Mouse (Mus musculus) cortical plate, adult 2 months (tissue): ENCODE results near the gene Zfyve1. TPM values are rescaled to one million over a fixed set of nuclear protein-coding genes. Genes with fewer than 3 reads are reported as not detected.

ENCODE experiments used
- H3K27ac ChIP-seq: fragments of 200-500 bp; 2 replicates; pipeline ENCODE4 v1.5.1; 2012; ENCODE audit warnings: low read length, control low read depth, inconsistent platforms; ENCODE audit not compliant: insufficient read depth
- H3K4me1 ChIP-seq: fragments of 200-500 bp; 2 replicates; pipeline ENCODE4 v1.6.1; 2011; ENCODE audit warnings: low read length; ENCODE audit not compliant: control insufficient read depth, insufficient read depth
- H3K4me3 ChIP-seq: fragments of 200-500 bp; 2 replicates; pipeline ENCODE4 v1.5.1; 2011; ENCODE audit warnings: mild to moderate bottlenecking, low read length, control low read depth; ENCODE audit not compliant: insufficient read depth
- CTCF ChIP-seq: fragments of 200-500 bp; IDR thresholded peaks from 2 replicates; pipeline ENCODE4 v1.5.1; 2011; ENCODE audit warnings: mild to moderate bottlenecking, control low read depth, low read length; ENCODE audit not compliant: insufficient read depth; ENCODE audit errors: extremely low read depth
- POLR2A ChIP-seq: fragments of 200-500 bp; IDR thresholded peaks from 2 replicates; pipeline ENCODE4 v1.6.1; 2011; ENCODE audit warnings: mild to moderate bottlenecking, low read length, control low read depth; ENCODE audit not compliant: insufficient read depth; ENCODE audit errors: extremely low read depth
- polyA plus RNA-seq: library from polyadenylated mRNA; depleted of rRNA; stranded (reverse); fragments of >200 nt; gene quantifications from 2 replicates; pipeline ENCODE4 v1.2.3, GENCODE M21; 2012

Zfyve1 gene
- polyA plus RNA-seq, 1 experiment: 38.9 TPM

GRCm38 (mm10) chr12:83558496-83558895, 38.5 kb downstream of the Zfyve1 start:
- no peak for TF ChIP-seq POLR2A
- no peak for TF ChIP-seq CTCF
- H3K4me1 ChIP-seq: peaks cover 1% of the 10 kb centered on the region; the same call in 1 of the 2 replicates
- H3K4me3 ChIP-seq: no peak overlapping the region
- H3K27ac ChIP-seq: no peak overlapping the region

GRCm38 (mm10) chr12:83555605-83556004, 41.4 kb downstream of the Zfyve1 start:
- H3K4me1 ChIP-seq: no peaks in the 10 kb centered on the region; the same call in 1 of the 2 replicates
- H3K4me3 ChIP-seq: no peak overlapping the region
- TF ChIP-seq POLR2A: no peak
- TF ChIP-seq CTCF: no peak
- H3K27ac ChIP-seq: no peak overlapping the region

GRCm38 (mm10) chr12:83553816-83554215, 43.2 kb downstream of the Zfyve1 start:
- H3K4me1 ChIP-seq: no peaks in the 10 kb centered on the region; the same call in 1 of the 2 replicates
- TF ChIP-seq CTCF: no peak
- no peak for TF ChIP-seq POLR2A
- H3K4me3 ChIP-seq: no peak overlapping the region
- H3K27ac ChIP-seq: no peak overlapping the region

GRCm38 (mm10) chr12:83551305-83551704, 45.7 kb downstream of the Zfyve1 start:
- H3K4me3 ChIP-seq: no peak overlapping the region
- H3K27ac ChIP-seq: no peak overlapping the region
- no peaks in the 10 kb centered on the region for H3K4me1 ChIP-seq
- TF ChIP-seq CTCF (no peak), POLR2A (no peak)

GRCm38 (mm10) chr12:83544791-83545190, 52.2 kb downstream of the Zfyve1 start:
- Histone ChIP-seq H3K4me1 (no peaks in the 10 kb centered on the region), H3K4me3 (no peak overlapping the region), H3K27ac (no peak overlapping the region)
- no peak for TF ChIP-seq POLR2A
- TF ChIP-seq CTCF: no peak

GRCm38 (mm10) chr12:83543997-83544396, 53.0 kb downstream of the Zfyve1 start:
- no peak overlapping the region for H3K27ac ChIP-seq
- H3K4me3 ChIP-seq: no peak overlapping the region
- no peaks in the 10 kb centered on the region for H3K4me1 ChIP-seq
- TF ChIP-seq POLR2A (no peak), CTCF (no peak)

GRCm38 (mm10) chr12:83536039-83536438, 61.0 kb downstream of the Zfyve1 start:
- no peak for TF ChIP-seq CTCF
- no peak for TF ChIP-seq POLR2A
- H3K27ac ChIP-seq: no peak overlapping the region
- H3K4me1 ChIP-seq: peaks cover 3% of the 10 kb centered on the region
- H3K4me3 ChIP-seq: no peak overlapping the region

GRCm38 (mm10) chr12:83535428-83535827, 61.6 kb downstream of the Zfyve1 start:
- no peak for TF ChIP-seq POLR2A
- no peak for TF ChIP-seq CTCF
- Histone ChIP-seq H3K4me3 (no peak overlapping the region), H3K27ac (no peak overlapping the region), H3K4me1 (peaks cover 3% of the 10 kb centered on the region)

- TF ChIP-seq CTCF (no peak), POLR2A (no peak)
- no peak overlapping the region for H3K4me3 ChIP-seq
- no peak overlapping the region for H3K27ac ChIP-seq
- peaks cover 3% of the 10 kb centered on the region for H3K4me1 ChIP-seq
Observed at GRCm38 (mm10) chr12:83534190-83534589, 62.8 kb downstream of the Zfyve1 start.

GRCm38 (mm10) chr12:83532966-83533365, 64.1 kb downstream of the Zfyve1 start:
- Histone ChIP-seq H3K4me3 (no peak overlapping the region), H3K27ac (no peak overlapping the region), H3K4me1 (peaks cover 3% of the 10 kb centered on the region)
- TF ChIP-seq POLR2A (no peak), CTCF (no peak)
